Mouse (Mus musculus) urinary bladder, adult 18-20 months (tissue): ENCODE measurements around the gene Lamc2.

Experiments used
- DNase-seq, 2 experiments: peaks; one replicate each; pipeline ENCODE4 v3.0.0; 2022; ENCODE audit warnings: low spot score in 2 of 2, mixed read lengths in 2 of 2

Lamc2 gene

GRCm38 (mm10) chr1:153185828-153186803, at the start of gene Lamc2:
TSS of gene Lamc2 (minus strand) at chr1:153186447.
- peak; percentile 61 to 68 for DNase-seq

DNA sequence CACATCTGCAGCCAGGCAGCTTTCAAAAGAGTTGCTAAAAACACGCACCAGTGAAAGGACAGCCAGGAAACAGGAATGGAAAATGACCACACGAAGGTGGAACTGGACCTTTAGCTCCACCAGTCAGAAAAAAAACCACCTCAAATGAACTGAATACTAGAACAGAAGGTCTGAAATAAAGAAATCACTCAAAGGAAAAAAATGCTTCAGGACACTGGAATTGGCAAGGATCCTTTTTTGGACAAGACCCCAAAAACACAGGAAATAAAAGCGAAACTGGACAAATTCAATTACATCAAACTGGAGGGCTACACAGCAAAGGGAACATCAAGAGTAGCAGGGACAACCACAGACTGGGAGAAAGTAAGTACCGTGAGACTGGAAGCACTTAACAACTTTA, 49.3 kb upstream of the Lamc2 start:
- no peak for DNase-seq

- no peak for DNase-seq
These were observed 45.4 kb upstream of the Lamc2 start for GRCm38 (mm10) chr1:153231681-153232080.

GRCm38 (mm10) chr1:153227916-153228315, 41.7 kb upstream of the Lamc2 start:
- no peak for DNase-seq

DNA sequence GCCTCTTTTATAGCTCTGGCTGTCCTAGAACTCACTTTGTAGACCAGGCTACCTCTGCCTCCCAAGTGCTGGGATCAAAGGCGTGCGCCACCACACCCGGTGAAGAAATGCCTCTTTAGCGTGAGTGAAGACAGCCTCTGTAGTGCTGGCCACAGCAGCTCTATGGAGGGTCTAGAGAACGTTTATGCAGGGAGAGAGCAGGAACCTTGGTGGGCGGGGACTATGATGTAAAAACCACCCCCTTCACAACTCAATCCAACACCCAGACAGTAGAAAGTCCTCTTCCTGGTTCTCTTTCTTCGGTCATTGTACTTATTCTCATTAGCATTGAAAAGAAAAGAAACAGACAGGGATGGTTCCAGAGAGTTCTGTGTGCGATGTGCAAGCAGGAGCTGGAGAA, 40.8 kb upstream of the Lamc2 start:
- no peak for DNase-seq

DNA sequence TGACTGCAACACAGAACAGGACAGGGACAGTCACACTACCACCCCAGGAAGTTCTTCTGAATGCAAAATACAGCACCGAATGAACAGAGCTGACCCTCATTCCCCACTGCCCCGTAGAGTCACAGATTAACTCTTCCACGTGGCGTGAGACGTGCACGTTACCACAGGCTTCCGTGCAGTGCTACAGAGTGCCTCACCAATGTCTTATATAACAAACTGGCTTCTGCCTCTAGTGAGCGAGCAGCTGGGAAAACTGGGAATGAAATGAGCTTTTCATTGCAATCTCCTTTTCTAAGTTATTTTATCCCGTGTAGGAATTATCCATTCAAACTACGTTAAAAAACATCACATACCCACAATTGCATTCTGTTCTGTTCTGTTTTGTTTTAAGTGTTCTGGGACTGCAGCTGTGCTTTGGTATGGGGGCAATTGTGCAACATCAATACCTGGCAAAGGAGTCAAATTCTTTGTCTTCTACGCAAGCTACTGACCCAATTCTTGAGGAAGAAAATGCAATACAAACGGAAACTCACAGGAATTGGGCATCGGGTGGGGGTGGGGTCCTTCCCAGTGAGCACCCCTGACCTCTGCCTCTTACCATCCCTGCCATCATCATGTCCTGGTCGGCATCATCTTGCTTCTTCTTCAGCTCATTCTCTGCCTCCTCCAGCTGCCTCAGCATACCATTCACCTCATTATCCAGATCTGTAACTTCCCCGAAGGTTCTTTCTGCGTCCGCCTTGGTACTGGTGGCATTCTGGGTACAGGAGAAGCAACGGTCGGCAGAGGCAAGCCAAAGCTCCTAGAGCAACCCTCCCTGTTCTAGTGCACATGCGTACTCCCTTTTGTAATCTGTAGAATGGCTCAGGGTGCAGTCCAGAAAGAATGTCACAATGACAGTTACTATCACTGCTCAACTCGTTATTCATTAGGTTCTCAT, 39.8 kb upstream of the Lamc2 start:
- DNase-seq, result no peak

DNA sequence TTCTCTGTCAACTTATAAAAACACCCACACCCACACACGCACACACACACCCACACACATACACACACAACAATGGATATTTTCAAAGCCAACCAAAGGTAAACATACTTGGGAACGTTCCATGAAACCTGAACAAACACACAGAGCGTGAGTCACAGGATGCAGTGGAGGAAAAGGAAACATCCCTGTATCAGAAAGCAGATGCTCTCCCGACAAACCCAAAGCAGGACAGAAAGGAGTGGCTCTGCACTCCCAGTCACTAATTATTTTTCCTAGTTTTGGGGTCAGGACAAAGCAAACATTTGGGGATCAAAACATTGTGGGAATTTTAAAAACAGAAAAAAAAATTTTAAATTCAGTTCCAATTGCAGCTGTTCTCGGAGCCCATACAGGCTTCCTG, 38.1 kb upstream of the Lamc2 start:
- no peak for DNase-seq

- no peak for DNase-seq
These were observed 33.1 kb upstream of the Lamc2 start for GRCm38 (mm10) chr1:153219376-153219775.

DNA sequence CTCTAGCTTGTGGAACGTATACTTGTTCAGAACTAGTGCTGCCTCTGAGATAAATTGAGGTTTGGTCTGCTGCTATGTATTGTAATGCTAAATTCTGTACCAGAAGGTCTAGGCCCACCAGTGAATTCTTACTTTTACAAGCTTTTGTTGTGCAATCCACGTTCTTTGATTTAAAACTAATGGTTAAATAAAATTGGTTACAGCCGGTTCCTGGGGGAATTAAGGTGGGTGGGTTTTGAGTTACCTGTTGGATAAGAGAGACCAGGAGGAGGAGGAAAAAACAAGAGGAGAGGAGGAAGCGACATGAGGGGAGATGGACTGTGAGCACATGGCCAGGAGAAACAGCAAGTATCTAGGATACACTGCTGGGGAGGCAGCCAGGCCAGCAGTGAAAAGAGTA, 30.3 kb upstream of the Lamc2 start:
- no peak for DNase-seq

- no peak for DNase-seq
These were observed 29.4 kb upstream of the Lamc2 start for GRCm38 (mm10) chr1:153215676-153216075.

DNA sequence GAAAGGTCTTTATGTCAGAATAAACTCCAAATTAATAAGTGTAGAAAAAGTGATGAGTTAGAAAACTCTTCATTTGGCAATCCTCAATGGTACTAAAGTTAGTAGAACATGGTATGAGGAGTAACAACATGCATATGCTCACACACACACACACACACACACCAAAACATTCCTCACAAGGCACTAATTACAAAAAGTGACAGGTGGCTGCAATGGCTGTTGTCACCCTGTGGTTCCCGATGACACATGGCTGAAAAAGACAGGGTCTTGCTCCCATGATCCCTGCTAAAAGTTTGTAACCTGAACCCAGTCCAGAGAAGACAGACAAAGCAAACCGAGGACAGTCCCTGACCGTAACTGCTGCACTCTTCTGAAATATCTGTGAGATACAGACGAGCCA, 24.7 kb upstream of the Lamc2 start:
- DNase-seq, result no peak

DNA sequence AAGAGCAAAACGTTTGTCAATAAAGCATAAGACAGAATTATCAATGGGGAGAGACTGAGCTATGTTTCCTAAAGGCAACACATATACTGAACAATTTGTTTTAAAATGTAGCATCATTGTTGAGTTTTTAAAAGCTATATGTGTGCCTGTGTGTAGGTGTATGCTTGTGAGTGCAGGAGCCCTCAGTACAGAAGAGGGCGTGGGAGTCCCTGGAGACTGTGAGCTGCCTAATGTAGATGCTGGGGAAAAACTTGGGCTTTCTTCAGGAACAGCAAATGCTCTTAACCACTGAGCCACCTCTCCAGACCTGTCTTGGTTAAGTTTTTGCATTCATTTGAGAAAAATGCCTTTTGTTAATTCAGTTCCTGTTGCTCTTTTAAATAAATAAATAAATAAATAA, 24.0 kb upstream of the Lamc2 start:
- DNase-seq, result no peak

DNA sequence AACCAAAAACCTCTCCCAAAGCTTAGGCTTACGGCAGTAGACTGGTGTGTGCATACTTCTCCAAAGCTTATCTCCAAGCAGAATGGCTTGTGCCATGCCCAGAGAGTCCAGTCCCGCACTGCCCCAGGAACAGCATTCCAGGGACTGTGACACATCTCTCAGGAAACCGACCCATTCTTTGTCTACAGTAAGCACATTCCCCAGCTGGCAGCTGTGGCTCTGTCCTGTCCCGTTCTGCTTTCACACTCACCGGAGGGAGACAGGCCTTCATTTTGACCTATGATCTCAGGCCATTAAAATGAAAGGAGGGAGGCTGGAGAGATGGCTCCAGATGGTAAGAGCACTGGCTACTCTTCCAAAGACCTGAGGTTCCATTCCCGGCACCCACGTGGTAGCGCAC, 15.9 kb upstream of the Lamc2 start:
- DNase-seq, result no peak

- DNase-seq, result no peak
These were observed 15.2 kb upstream of the Lamc2 start for GRCm38 (mm10) chr1:153201448-153201847.

DNA sequence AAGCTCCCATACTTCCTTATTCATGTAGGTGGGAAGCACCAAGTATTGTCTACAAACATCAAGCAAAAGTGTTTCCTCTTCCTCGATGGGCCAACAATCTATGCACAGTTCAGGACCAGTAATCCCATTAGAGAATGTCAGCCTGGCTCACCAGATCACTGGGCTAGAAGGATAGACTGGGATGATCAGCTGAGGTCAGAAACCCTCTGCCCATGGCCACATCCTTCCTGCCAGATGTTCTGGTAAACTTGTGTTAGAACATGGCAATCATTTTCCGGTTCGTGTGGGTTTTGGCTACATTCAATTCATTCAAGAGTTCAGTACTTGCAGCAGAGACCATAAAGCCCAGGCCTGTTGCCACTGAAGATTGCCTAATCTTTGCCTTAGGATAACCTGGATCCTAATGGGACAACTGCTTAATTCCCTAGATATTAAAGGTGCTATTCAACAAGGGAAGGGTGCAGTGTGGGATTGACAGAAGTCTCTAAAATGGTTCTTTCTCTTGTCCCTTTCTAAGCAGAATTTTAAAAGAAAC, 11.1 kb upstream of the Lamc2 start:
- DNase-seq, result no peak

- no peak for DNase-seq
These were observed 6.7 kb upstream of the Lamc2 start for GRCm38 (mm10) chr1:153192945-153193344.

- no peak for DNase-seq
These were observed 6.1 kb upstream of the Lamc2 start for GRCm38 (mm10) chr1:153192379-153192778.

- DNase-seq, result no peak
These were observed 5.7 kb upstream of the Lamc2 start for GRCm38 (mm10) chr1:153191943-153192329.

GRCm38 (mm10) chr1:153191237-153191942, 5.1 kb upstream of the Lamc2 start:
- DNase-seq, result no peak

GRCm38 (mm10) chr1:153188081-153188480, 1.8 kb upstream of the Lamc2 start:
- DNase-seq, result no peak

DNA sequence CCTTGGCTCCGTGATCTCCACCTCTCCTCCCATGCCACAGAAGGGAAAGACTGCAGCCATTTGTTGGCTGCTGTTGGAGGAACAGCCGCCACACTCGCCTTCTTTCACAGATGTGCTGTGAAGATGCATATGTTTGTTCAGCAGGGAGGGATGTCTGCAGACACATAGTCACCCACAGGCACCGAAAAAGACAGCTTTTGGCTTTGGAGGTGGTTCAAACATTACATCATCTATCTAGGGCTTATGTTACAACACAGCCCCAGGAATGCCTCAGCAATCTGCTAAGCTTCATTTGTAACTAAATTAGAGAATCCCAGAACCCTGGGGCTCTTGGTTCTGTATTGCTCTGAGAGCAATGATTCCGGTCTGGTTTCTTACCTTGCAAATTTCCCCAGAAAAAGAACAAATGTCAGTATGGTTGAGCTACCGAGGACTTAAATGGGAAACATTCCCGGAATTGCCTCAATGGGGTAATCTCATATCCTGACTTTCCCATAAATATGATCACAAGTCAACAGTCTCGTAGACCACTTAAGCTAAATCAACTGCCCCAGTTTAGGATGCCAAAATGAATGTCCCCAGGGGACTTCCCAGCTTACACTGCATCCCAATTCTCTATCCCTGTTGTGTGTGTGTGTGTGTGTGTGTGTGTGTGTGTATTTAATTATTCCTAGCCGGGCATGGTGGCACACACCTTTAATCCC, 5.5 kb downstream of the Lamc2 start:
- DNase-seq, result no peak
